Mouse (Mus musculus) gastrocnemius, postnatal 14 days (tissue): ENCODE data around the gene T2. TPM values are rescaled to one million over a fixed set of nuclear protein-coding genes. Genes with fewer than 3 reads are reported as not detected.
"Not testable (repeated sequence)": the region's sequence is repeated elsewhere in the genome, so short reads cannot be mapped to it uniquely, and the experiment has no call there.

ENCODE experiments used
- DNase-seq: peaks from one replicate; pipeline ENCODE4 v3.0.0; 2021; ENCODE audit warnings: mixed read lengths
- intact Hi-C: fragments of 180-260 bp; cut with DNase I; formaldehyde crosslinking; loops from one replicate; pipeline ENCODE4 v1.15.1; 2025; ENCODE audit warnings: low total_unique reads
- total RNA-seq, 2 experiments: library from RNA; stranded (reverse); gene quantifications; 2 replicates each; pipeline ENCODE4 v1.2.3; 2021

T2 gene
- total RNA-seq, 2 experiments from 2014 or later = not detected

- intact Hi-C loops, DNase-seq: not testable (repeated sequence)
Measured at GRCm38 (mm10) chr17:8408002-8408401, 52.2 kb downstream of the T2 start.

GRCm38 (mm10) chr17:8408589-8409295 is 53.0 kb downstream of the T2 start:
- no peak for DNase-seq
- intact Hi-C loops = no loop called here

- no peak for DNase-seq
- intact Hi-C loops = no loop called here
Measured at GRCm38 (mm10) chr17:8410330-8410729, 54.5 kb downstream of the T2 start.

GRCm38 (mm10) chr17:8413656-8414055 is 57.9 kb downstream of the T2 start:
- DNase-seq = no peak

GRCm38 (mm10) chr17:8415533-8415932 is 59.7 kb downstream of the T2 start:
- intact Hi-C loops = no loop called here
- DNase-seq = no peak

More at GRCm38 (mm10) chr17:8413656-8414055, 57.9 kb downstream of the T2 start:
- intact Hi-C loops = no loop called here

GRCm38 (mm10) chr17:8416865-8417264 is 61.1 kb downstream of the T2 start:
- intact Hi-C loops = no loop called here
- DNase-seq = no peak

- DNase-seq = no peak
- intact Hi-C loops = no loop called here
Measured at GRCm38 (mm10) chr17:8420739-8421138, 64.9 kb downstream of the T2 start.

- no peak for DNase-seq
- intact Hi-C loops = no loop called here
Measured at GRCm38 (mm10) chr17:8421517-8421916, 65.7 kb downstream of the T2 start.

- DNase-seq = no peak
- intact Hi-C loops = no loop called here
Measured at GRCm38 (mm10) chr17:8423283-8423682, 67.5 kb downstream of the T2 start.

GRCm38 (mm10) chr17:8429436-8429835 is 73.6 kb downstream of the T2 start:
- intact Hi-C loops = no loop called here
- no peak for DNase-seq

GRCm38 (mm10) chr17:8429896-8430295 is 74.1 kb downstream of the T2 start:
- DNase-seq = no peak
- intact Hi-C loops = no loop called here

- intact Hi-C loops = no loop called here
Measured at GRCm38 (mm10) chr17:8432179-8432800, 76.5 kb downstream of the T2 start.

GRCm38 (mm10) chr17:8433121-8433977 is 77.6 kb downstream of the T2 start:
- intact Hi-C loops = no loop called here
- no peak for DNase-seq

More at GRCm38 (mm10) chr17:8432179-8432800, 76.5 kb downstream of the T2 start:
- no peak for DNase-seq

- DNase-seq = no peak
- intact Hi-C loops = no loop called here
Measured at GRCm38 (mm10) chr17:8433978-8434960, 78.5 kb downstream of the T2 start, which contains the start of gene T. TSS of gene T (plus strand) at chr17:8434423.

GRCm38 (mm10) chr17:8436184-8436583 is 80.4 kb downstream of the T2 start:
- intact Hi-C loops = no loop called here
- DNase-seq = no peak

GRCm38 (mm10) chr17:8444062-8444461 is 88.3 kb downstream of the T2 start:
- DNase-seq = no peak
- intact Hi-C loops = no loop called here

GRCm38 (mm10) chr17:8447676-8448192 is 91.9 kb downstream of the T2 start:
- intact Hi-C loops = no loop called here
- DNase-seq = peak; percentile 31

- DNase-seq = no peak
- intact Hi-C loops = no loop called here
Measured at GRCm38 (mm10) chr17:8448324-8448723, 92.5 kb downstream of the T2 start.

- DNase-seq = no peak
- intact Hi-C loops = no loop called here
Measured at GRCm38 (mm10) chr17:8455196-8455595, 99.4 kb downstream of the T2 start.
